Mouse (Mus musculus): Measurements from ENCODE around the gene Tmem143.

DNA sequence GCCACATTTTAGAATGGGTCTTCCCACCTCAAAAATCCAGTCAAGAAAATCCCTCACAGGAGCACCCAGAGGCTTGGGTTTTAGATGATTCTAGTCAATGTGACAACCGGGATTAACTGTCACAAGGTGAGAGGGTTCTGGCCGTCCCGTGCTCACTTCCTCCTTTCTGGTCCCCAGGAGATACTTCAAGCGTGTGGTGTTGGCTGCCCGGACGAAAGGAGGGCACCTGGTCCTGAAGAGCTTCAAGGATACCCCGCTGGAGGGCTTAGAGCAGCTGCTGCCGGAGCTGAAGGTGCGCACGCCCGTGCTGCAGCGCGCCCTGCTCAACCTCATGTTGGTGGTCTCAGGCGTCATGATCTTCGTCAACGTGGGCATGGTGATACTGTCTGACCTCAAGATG lies 12.4 kb downstream of the Tmem143 start:
- TF ChIP-seq CTCF (IDR thresholded peaks at IDR 0.05; ENCODE audit: insufficient read depth, low read length) (no peak), POLR2A (IDR thresholded peaks at IDR 0.05; ENCODE audit: borderline replicate concordance, extremely low read depth, low read depth, low read length) (no peak)

Measured in lung, adult 2 months (tissue).